Mouse (Mus musculus): ENCODE results near the gene Ciart. TPM values are rescaled to one million over a fixed set of nuclear protein-coding genes. Genes with fewer than 3 reads are reported as not detected.

Ciart gene
- polyA plus RNA-seq, 1 experiment from 2014 or later: 1.1 TPM

DNA sequence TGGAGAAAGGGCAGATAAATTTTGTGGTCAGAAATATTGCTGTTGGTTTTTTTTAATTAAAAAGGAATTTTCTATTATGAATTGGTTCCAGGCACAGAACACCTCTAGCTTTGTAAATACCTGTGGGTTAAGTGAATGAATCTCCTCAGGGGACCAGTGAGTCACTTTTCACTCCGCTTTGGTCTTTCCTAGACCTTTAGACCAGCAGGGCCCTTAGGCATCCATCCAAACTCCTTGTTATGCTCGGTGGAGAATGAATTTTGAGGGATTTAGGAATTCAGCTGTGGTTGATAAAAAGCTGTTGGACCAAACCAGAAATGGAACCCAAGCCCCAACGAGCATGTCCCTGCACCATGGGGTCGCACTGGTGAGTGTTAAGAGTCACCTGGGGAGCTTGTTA is 25.6 kb upstream of the Ciart start:
- WGBS: 53% methylated on average over 4 of the region's 4 CpGs
- TF ChIP-seq CTCF (IDR thresholded peaks at IDR 0.05; ENCODE audit: low read depth): no peak
- Histone ChIP-seq H3K4me2 (ENCODE audit: low read length) (no peak overlapping the region), H3K36me3 (ENCODE audit: insufficient read depth, low read length) (no peaks in the 10 kb centered on the region), H3K4me3 (replicated peaks; ENCODE audit: low read depth, low read length) (no peak overlapping the region), H3K27me3 (ENCODE audit: insufficient read depth, low read length) (no peaks in the 10 kb centered on the region), H3K4me1 (replicated peaks; ENCODE audit: insufficient read depth, low read length) (peaks cover 13% of the 10 kb centered on the region), H3K9me3 (replicated peaks; ENCODE audit: low read length) (no peaks in the 10 kb centered on the region), H3K9ac (ENCODE audit: low read depth, low read length) (no peak overlapping the region), H3K27ac (no peak overlapping the region)
- no peak for ATAC-seq (replicated peaks; ENCODE audit: low FRiP score, low read depth)
- no peak for DNase-seq (ENCODE audit: low spot score)

DNA sequence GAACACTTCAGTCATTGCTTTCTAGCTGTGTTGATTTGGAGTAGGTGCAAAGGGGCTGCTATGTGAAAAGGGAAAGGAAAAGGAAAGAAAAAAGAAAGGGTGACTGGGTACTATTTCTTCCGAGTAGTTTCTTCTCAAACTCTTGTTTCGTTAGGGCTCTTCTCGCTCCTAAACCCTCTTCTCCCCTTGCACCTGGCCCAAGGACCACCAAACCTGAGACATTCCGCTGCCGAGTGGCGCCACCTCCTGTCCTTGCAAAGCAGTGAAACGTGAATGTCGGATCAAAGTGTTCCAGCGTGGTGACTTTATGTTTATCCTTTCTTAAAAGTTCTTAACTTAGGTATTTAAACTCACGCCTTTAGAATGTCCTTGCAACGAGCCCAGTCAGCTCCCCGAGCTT is 24.8 kb upstream of the Ciart start:
- H3K9ac ChIP-seq (ENCODE audit: low read depth, low read length): no peak overlapping the region
- H3K4me2 ChIP-seq (ENCODE audit: low read length): peak overlapping the region; percentile 57
- H3K9me3 ChIP-seq (replicated peaks; ENCODE audit: low read length): no peaks in the 10 kb centered on the region
- H3K4me1 ChIP-seq (replicated peaks; ENCODE audit: insufficient read depth, low read length): peaks cover 13% of the 10 kb centered on the region
- H3K4me3 ChIP-seq (replicated peaks; ENCODE audit: low read depth, low read length): peak overlapping the region; percentile 15
- ATAC-seq (replicated peaks; ENCODE audit: low FRiP score, low read depth) (no peak), DNase-seq (ENCODE audit: low spot score) (peak; percentile 78)
- H3K27ac ChIP-seq: no peak overlapping the region
- under 1% methylated on average over 12 of the region's 12 CpGs for WGBS
- H3K36me3 ChIP-seq (ENCODE audit: insufficient read depth, low read length): no peaks in the 10 kb centered on the region
- no peaks in the 10 kb centered on the region for H3K27me3 ChIP-seq (ENCODE audit: insufficient read depth, low read length)
- TF ChIP-seq CTCF (IDR thresholded peaks at IDR 0.05; ENCODE audit: low read depth): peak; percentile 87

DNA sequence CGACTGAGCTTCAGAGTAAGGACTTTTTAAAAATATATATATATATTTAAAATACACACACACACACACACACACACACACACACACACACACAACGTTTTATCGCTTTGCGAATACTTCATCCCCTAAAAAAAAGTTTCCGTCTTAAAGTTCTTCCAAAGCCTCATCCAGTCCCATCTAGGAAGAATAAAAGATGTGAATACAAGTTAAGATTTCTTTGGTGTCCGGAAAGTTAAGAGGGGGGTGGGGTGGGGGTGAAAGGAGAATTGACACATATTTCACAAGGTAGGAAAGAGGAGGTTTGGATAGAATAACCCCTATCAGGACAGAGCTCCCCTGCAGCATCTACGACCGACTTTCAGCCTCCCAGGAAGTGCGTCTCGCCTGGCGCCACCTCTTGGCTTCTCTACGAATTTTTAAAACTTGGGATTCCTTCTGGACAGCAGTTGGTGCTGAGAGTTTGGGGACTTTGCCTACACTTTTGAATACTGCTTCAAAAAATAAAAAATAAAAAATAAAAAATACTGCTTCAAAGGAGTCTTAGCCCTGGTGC is 24.0 kb upstream of the Ciart start:
- Histone ChIP-seq H3K27ac (no peak overlapping the region), H3K9me3 (replicated peaks; ENCODE audit: low read length) (no peaks in the 10 kb centered on the region), H3K36me3 (ENCODE audit: insufficient read depth, low read length) (no peaks in the 10 kb centered on the region), H3K9ac (ENCODE audit: low read depth, low read length) (no peak overlapping the region), H3K27me3 (ENCODE audit: insufficient read depth, low read length) (no peaks in the 10 kb centered on the region), H3K4me3 (replicated peaks; ENCODE audit: low read depth, low read length) (0 out of 2 replicates have a peak overlapping the region, but pooled peaks have one; percentile 1), H3K4me2 (ENCODE audit: low read length) (peak overlapping the region; percentile 57), H3K4me1 (replicated peaks; ENCODE audit: insufficient read depth, low read length) (peaks cover 13% of the 10 kb centered on the region)
- no peak for ATAC-seq (replicated peaks; ENCODE audit: low FRiP score, low read depth)
- WGBS: under 1% methylated on average over 12 of the region's 12 CpGs
- DNase-seq (ENCODE audit: low spot score): peak; percentile 88
- TF ChIP-seq CTCF (IDR thresholded peaks at IDR 0.05; ENCODE audit: low read depth): peak; percentile 74

DNA sequence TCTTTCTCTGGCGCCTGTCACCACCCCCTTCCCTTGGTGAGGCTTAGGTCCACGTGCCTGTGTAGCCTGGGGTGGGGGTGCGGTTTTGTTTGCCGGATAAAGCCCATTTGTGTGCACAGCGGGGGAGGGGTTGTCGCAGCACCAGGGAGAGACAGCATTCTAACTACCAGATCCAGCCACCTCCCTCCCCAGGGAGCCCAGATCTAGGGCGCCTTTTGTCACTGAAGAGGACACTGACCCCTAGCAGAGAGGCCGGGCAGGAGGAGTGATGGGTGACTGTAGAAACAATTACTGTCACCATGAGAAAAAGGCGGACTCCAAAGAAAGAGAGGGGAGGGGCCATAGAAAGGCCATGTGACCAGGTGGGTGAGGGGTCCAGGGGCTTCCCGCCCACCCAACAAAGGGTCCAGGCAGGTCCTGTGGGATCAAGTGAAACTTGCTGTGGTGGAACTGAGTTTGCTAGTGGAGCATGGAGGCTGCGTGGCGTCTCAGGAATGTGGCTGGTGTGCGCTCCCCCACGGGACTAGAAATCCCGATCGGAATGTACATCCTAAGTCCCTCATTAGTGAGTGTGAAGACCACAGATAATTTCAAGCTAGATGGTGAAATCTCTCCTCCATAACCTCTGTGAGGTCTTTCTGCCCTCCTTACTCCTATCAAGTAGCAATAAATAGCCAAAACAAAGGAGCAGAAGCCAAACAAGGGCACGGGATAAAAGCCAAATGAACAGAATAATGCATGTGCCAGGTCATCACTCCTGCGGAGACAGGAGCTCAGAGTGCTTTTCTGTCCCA is 23.3 kb upstream of the Ciart start:
- DNase-seq (ENCODE audit: low spot score) (peak; percentile 48), ATAC-seq (replicated peaks; ENCODE audit: low FRiP score, low read depth) (peak; percentile 38)
- H3K9ac ChIP-seq (ENCODE audit: low read depth, low read length): peak overlapping the region; percentile 27; the same call in 1 of the 2 replicates
- H3K4me3 ChIP-seq (replicated peaks; ENCODE audit: low read depth, low read length): peak overlapping the region; percentile 22
- H3K9me3 ChIP-seq (replicated peaks; ENCODE audit: low read length): no peaks in the 10 kb centered on the region
- no peak overlapping the region for H3K27ac ChIP-seq
- H3K4me2 ChIP-seq (ENCODE audit: low read length): peak overlapping the region; percentile 57
- H3K4me1 ChIP-seq (replicated peaks; ENCODE audit: insufficient read depth, low read length): peaks cover 13% of the 10 kb centered on the region
- under 1% methylated on average over 18 of the region's 18 CpGs for WGBS
- H3K27me3 ChIP-seq (ENCODE audit: insufficient read depth, low read length): no peaks in the 10 kb centered on the region
- H3K36me3 ChIP-seq (ENCODE audit: insufficient read depth, low read length): no peaks in the 10 kb centered on the region
- TF ChIP-seq CTCF (IDR thresholded peaks at IDR 0.05; ENCODE audit: low read depth): no peak

DNA sequence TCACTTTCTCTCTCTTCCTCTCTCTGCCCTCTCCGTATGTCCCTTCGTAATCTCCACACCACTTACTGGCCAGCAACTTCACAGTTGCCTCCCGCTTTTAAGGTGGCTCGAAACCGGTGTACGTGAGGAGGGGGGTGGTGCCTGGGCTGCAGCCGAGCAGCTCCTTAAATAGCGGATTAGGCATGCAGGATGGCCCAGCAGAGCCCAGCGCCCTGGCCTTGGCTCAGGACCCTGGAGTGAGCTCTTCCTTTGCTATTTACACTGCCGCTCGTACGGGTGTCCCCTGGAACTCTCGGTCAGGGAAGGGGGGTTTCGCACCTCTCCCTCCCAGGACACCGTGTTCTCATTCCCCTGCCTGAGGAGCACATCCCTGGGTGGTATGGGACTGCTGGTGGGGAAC is 22.5 kb upstream of the Ciart start, which contains the start of gene Car14:
Car14 (minus strand) TSS at position 124 of the 400 bp plus-strand sequence.
- Histone ChIP-seq H3K36me3 (ENCODE audit: insufficient read depth, low read length) (no peaks in the 10 kb centered on the region), H3K9ac (ENCODE audit: low read depth, low read length) (peak within 1 kb of the TSS; percentile 27; the same call in 1 of the 2 replicates), H3K27ac (peak within 1 kb of the TSS; percentile 47; the same call in 1 of the 2 replicates), H3K27me3 (ENCODE audit: insufficient read depth, low read length) (no peaks in the 10 kb centered on the region), H3K4me1 (replicated peaks; ENCODE audit: insufficient read depth, low read length) (peaks cover 13% of the 10 kb centered on the region), H3K4me3 (replicated peaks; ENCODE audit: low read depth, low read length) (peak within 1 kb of the TSS; percentile 22), H3K4me2 (ENCODE audit: low read length) (peak within 1 kb of the TSS; percentile 57), H3K9me3 (replicated peaks; ENCODE audit: low read length) (no peaks in the 10 kb centered on the region)
- ATAC-seq (replicated peaks; ENCODE audit: low FRiP score, low read depth): no peak
- WGBS: 1% methylated on average over 15 of the region's 15 CpGs
- no peak for TF ChIP-seq CTCF (IDR thresholded peaks at IDR 0.05; ENCODE audit: low read depth)
- DNase-seq (ENCODE audit: low spot score): peak; percentile 27

DNA sequence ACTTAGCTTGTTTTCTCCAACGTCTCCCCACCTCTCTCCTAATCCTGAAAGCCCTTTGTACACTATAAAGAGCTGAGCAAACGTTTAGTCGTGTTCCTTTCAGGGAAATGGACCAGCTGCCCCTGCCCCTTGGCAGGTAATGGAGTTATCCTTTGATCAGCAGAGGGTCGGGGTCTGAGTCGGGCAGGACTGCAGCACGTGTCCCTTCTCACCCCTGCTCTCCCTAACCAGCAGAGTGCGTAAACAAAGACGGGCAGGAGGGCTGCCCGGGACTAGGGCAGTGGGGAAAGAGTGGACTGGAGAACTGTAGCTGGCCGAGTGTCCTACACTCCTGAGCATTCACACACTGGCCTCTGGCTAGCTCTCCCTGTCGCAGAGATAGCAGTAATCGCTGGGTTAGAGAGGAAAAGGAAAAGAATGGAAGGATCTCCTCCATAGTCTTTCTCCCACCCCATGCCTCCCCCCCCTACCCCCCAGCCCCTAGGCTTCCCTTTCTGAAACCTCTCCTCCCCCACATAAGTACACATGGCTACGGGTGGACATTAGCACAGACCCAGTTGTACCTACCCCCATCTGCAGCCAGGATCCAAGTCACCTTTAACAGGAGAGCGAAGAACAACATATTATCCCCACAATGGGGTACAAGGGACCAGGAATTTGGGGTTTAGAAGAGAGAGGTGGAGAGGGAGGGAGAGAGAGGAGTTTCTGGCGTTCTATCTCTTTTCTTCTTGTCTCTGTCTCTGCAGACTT is 21.9 kb upstream of the Ciart start:
- Histone ChIP-seq H3K4me1 (replicated peaks; ENCODE audit: insufficient read depth, low read length) (peaks cover 13% of the 10 kb centered on the region), H3K9ac (ENCODE audit: low read depth, low read length) (0 out of 2 replicates have a peak overlapping the region, but pooled peaks have one; percentile 27), H3K4me3 (replicated peaks; ENCODE audit: low read depth, low read length) (peak overlapping the region; percentile 22; the same call in 1 of the 2 replicates), H3K36me3 (ENCODE audit: insufficient read depth, low read length) (no peaks in the 10 kb centered on the region), H3K4me2 (ENCODE audit: low read length) (peak overlapping the region; percentile 57), H3K27ac (peak overlapping the region; percentile 47; the same call in 1 of the 2 replicates), H3K9me3 (replicated peaks; ENCODE audit: low read length) (no peaks in the 10 kb centered on the region), H3K27me3 (ENCODE audit: insufficient read depth, low read length) (no peaks in the 10 kb centered on the region)
- peak; percentile 29 for DNase-seq (ENCODE audit: low spot score)
- WGBS: 11% methylated on average over 15 of the region's 15 CpGs
- TF ChIP-seq CTCF (IDR thresholded peaks at IDR 0.05; ENCODE audit: low read depth): no peak
- ATAC-seq (replicated peaks; ENCODE audit: low FRiP score, low read depth): peak; percentile 50; the same call in 1 of the 2 replicates

Data from kidney, postnatal 0 days (tissue).